Comparison of ENCODE assay signal across 14 mouse cellular contexts in the genomic region with DNA sequence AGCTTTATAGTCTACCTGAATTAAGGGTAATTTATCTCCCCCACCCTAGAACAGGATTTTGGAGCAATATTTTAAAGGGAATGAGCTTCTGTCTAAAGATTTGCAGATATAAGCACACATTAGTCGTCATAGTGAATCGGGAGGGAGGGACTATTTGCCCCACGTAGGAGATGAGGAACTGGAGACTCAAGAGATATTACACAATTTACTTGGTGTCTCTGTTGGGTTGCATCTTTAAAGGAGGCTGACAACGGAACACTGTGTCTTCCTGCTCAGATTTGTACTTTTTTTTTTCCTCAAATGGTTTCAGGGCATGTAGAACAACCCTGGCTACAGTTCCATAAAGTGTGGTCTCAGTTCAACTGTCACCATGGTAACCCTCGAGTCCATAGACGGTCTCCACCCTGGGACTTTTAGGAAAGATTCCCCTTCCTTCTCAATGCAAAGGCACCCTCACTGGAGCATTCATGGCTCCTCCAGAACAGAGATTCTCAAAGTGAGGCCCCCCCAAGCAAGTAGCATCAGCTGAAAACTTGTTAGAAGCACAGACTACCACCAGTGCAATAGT.
"Had no signal": no experiment of that assay in that cellular context is flagged by ENCODE, and none has a peak within 500 bp of the region (broad histone marks: within the 10 kb centered on the region; RNA-seq: fewer than 3 reads in every experiment).

No protein-coding gene starts in this region.

- H3K4me1 ChIP-seq: midbrain, embryonic 12.5 days had no signal

- DNase-seq: kidney, adult 8-10 months; kidney, postnatal 10 days; kidney, postnatal 4 days; left cerebral cortex, postnatal 4 days; lung, adult 18-20 months; lung, postnatal 10 days; thymus, postnatal 4 days had no signal

- H3K27ac ChIP-seq: layer of hippocampus, adult 2 months; liver, embryonic 14.5 days; midbrain, embryonic 12.5 days; neural tube, embryonic 13.5 days; stomach, postnatal 0 days had no signal

- H3K9ac ChIP-seq: limb, embryonic 13.5 days; liver, embryonic 14.5 days; midbrain, embryonic 12.5 days; neural tube, embryonic 13.5 days had no signal

- H3K9me3 ChIP-seq: limb, embryonic 13.5 days; midbrain, embryonic 12.5 days; neural tube, embryonic 13.5 days had no signal

- H3K4me3 ChIP-seq: layer of hippocampus, adult 2 months; limb, embryonic 13.5 days; midbrain, embryonic 12.5 days; neural tube, embryonic 13.5 days had no signal

- H3K27me3 ChIP-seq: midbrain, embryonic 12.5 days; neural tube, embryonic 13.5 days had no signal

- H3K4me2 ChIP-seq: limb, embryonic 13.5 days; midbrain, embryonic 12.5 days; neural tube, embryonic 13.5 days had no signal

- ATAC-seq: intestine, postnatal 0 days had no signal

- H3K36me3 ChIP-seq: limb, embryonic 13.5 days; midbrain, embryonic 12.5 days; neural tube, embryonic 13.5 days had no signal
